Mouse (Mus musculus): ENCODE results near the gene 3110082I17Rik.

Gene 3110082I17Rik

DNA sequence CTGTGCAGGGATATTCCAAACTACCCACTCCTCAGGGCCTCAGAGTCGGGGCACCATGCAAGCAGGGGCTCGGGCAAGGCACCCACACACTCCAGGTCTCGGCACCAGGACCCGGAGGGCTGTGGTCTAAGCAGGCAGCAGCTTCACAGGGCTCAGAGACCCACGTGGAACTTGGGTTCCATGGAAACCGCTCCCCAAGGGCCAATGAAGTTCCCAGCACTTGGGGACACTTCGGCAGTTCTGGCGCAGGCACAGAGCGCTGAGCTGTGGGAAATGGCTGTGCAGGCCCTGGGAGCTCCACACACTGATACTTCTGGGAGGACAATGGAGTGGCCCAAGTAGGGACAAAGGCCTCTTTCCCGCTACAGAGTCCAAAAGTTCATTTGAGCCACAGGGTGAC is 7.3 kb downstream of the 3110082I17Rik start:
- DNase-seq (ENCODE audit: low spot score in 2 of 2): no peak

DNA sequence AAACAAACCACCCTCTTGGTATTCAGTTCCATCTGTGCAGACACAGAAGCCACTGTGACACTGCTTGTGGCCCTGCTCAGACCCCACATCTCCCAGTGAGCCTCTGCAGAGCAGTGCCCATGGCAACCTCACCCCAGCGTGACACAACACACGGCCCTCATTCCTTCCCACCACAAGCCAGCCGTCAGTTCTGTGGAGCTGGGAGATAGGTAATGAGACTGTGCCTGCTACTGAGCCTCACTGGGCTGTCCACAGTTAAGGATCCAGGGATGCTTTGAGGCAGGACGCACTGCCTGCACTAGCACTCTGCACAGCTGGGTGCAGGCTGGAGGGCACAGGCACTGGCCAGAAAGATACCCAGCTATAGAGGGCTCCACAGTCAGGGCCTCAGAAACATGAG is 10.4 kb downstream of the 3110082I17Rik start:
- no peak for DNase-seq (ENCODE audit: low spot score in 2 of 2)

DNA sequence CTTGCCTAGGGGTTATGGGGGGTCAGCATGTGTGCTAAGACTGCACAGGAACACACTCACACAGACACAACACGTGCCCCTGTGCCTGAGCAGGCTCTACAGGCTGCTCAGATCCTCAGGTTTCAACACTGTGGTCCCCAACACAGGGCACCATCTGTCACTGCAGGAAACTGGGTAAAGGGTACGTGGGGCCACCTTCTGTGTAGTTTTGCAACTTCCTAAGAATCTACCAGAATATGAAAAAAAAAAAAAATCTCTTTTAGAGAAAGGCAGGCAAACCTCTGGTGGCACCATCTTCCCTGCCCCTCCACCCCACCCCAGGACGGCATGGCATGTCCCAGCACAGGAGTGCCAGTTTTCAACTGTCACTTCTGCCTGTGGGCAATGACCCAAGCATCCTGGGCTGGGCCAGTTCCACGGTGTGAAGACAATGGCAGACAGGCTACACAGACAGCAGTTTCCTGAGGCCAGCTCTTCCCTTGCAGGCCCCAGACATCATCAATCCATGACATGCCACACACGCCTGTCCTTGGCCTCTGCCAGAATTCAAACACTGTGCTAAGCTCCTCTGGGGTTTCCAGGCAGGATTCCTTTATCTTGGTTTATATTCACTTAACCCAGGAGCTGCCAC is 11.1 kb downstream of the 3110082I17Rik start:
- DNase-seq (ENCODE audit: low spot score in 2 of 2): no peak

DNA sequence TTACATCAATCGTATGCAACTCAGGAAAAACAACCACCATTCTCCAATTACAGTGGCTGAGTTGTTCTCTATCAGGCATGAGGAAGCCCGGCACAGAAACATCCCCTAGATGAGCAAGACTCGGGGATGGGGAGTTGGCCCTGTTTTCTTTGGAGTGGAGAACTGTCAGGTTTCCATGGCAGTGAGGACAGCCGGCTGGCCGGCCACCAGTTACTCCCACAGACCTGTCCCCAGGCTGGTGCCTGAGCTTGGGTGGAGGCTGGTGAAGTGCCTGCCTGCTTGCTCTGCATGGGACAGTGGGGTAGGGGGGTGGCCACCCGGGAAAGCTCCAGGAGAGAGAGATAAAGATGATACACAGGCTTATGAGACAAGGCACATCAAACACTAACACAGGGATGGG is 12.3 kb downstream of the 3110082I17Rik start:
- no peak for DNase-seq (ENCODE audit: low spot score in 2 of 2)

DNA sequence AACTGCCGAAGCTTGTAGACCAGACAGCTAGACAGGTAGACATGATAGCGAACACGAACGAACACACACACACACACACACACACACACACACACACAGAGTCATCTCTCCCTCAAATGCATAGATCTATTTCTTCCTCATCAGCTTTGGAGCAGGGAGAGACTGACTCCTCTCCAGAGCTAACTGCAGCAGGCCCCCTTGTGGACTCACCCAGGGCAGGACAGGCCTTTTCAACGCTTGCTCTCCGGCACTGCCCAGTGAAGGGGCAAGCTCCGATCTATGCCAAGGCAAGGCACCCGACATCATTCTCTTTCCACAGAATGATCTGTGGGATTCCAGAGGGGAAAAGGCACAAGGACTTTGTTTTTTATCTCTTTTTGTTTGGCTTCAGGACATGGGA is 15.1 kb downstream of the 3110082I17Rik start:
- no peak for DNase-seq (ENCODE audit: low spot score in 2 of 2)

DNA sequence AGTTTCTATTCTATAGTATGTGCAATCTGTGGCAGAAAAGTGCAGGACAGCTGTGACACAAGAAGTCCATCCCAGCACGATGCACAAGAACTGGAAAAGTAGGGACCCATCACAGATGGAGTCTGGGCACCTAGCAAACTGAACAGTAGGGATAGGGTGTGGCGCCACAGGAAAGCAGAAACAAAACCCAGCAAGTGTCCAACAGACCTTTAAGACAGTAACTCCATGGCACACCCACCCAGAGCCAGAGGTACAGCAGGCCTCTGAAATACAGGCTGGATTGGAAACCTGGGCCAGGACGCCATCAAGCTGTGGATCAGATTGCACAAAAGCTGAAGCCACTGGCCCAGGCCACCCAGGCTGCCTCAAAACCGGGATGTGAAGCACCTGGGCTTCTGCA is 17.4 kb downstream of the 3110082I17Rik start:
- no peak for DNase-seq (ENCODE audit: low spot score in 2 of 2)

DNA sequence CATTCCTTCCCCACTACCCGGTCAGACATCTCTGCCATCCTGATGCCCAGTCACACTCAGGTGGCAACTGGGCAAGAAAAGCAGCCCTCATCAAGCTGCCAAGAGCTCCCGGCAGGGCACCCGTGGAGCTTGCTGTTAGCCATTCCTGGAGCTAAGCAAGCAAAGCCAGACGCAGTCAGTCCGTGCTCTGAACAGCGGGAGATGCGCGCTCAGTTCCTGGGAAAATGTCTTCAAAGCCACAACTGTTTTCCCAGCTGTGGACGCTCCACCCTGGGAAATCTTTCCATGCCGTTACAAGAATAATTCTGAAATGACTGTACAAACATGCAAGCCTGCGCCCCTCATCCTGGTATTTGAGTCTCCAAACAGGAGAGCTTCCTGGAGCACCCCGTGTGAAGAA is 17.9 kb downstream of the 3110082I17Rik start:
- DNase-seq (ENCODE audit: low spot score in 2 of 2): no peak

DNA sequence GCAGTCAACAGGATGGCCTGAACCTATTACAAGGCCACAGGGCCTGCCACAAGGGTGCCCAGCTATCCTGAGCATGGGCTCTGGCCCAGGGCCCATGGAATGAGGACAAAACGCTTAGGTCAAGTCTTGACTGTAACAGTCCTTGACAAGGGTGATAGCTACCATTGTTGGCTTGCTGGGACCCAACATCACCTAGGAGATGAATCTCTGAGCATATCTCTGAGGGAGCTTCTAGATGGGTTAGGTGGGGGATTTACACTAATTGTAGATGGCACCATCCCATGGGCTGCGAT is 18.7 kb downstream of the 3110082I17Rik start:
- no peak for DNase-seq (ENCODE audit: low spot score in 2 of 2)

DNA sequence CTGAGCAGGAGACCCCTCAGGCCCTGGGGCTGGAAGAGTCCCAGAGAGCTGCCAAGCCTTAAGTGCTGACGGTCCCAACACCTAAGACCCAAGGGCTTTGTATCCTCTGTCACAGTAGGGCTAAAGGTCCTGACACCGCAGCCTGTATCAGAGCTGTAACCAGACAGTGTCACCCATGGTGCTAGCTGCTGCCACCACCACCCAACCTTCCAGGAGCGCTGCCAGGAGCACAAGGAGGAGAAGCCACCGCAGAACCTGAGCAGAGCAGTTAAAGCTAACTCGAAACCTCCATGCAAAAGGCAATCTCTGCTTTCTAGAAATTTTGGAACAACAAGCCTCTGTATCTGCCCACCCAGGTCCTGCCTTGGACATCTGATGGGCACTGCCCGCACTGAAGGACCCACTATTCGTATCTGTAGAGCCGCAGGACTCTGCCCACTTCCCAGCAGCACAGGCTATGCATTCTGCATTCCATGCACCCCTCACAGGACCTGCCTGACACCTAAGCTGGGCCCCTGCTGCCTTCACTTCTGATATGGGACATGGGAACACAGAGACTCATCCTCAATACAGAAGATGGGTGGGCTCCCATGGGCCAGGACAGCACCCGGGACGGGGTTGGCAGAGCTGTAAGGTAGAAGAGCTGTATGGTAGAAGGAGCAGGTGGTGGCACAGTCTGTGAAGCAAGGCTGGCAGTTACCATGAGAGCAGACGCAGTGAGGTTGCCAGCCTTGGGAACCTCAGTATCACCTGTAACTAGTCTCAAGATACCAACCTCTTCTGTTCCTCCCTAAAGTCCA is 19.2 kb downstream of the 3110082I17Rik start:
- DNase-seq (ENCODE audit: low spot score in 2 of 2): no peak

DNA sequence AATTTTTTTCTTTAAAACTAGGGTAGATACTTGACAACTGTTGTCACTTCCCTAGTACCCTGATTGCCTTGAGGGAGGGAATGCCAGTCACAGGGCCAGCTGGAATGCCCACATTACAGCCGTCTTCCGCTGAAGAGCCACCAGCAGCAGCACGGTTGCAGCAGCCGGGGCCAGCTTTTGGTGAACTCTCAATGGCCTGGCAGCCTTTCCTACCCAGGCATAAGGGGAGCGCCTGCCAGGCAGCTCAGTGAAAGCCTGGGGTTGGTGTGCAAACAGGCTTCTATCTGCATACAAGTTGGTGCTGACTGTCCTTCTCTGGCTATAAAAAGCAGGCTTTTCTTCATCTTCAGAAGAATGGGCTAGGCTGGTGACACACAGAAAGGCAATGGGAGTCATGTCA is 19.9 kb downstream of the 3110082I17Rik start:
- no peak for DNase-seq (ENCODE audit: low spot score in 2 of 2)

DNA sequence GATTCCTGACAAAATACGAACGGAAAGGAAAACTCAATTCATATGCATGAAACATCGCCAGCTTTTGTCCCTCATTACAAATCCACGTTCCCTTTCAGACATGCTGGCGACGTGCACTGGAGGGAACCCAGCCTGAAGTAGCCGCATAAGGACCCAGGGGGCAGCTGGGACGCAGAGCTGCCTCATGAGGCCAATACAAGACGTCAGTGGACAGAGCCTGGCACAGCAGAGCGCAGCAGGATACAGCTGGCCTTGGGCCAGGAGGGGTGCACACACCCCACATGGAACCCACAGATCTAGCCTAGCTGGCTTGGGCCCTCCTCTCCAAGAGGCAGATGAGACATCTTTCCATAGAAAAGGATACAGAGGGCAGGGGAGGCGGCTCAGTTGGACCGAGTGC is 21.9 kb downstream of the 3110082I17Rik start:
- no peak for DNase-seq (ENCODE audit: low spot score in 2 of 2)

DNA sequence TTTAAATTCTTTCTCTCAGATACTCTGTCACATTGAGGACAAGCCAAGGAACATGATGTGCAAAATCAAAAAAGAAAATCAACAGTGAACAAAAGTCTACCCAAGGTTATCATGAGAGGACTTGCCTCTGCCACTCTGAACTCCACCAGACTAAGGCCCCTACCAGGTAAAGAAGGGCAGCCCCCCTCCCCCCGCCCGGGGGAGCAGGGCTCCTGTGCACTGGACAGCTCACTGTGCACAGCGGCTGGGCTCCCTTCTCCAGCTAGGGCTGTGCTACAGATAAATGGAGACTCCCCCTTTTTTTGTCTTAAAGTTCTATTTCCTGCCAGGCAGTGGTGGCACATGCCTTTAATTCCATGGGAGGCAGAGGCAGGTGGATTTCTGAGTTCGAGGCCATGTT is 22.6 kb downstream of the 3110082I17Rik start:
- DNase-seq (ENCODE audit: low spot score in 2 of 2): no peak

DNA sequence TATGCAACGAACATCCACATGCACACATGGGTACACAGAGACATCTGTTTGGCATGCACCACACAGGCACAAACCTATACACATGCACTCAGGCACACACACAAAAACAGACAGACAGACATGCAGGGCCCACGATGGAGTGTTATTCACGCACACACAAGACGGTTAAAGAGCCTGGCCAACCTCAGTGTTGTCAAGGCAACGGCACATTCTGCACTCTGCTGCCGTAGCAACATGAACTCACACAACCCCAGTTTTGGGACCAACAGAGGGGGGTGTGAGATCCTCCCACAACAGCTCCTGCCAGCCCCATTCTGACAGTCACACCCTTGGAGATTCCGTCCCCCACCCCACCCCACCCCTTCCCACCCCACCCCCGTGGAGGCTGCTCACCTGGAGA is 25.4 kb downstream of the 3110082I17Rik start:
- no peak for DNase-seq (ENCODE audit: low spot score in 2 of 2)

DNA sequence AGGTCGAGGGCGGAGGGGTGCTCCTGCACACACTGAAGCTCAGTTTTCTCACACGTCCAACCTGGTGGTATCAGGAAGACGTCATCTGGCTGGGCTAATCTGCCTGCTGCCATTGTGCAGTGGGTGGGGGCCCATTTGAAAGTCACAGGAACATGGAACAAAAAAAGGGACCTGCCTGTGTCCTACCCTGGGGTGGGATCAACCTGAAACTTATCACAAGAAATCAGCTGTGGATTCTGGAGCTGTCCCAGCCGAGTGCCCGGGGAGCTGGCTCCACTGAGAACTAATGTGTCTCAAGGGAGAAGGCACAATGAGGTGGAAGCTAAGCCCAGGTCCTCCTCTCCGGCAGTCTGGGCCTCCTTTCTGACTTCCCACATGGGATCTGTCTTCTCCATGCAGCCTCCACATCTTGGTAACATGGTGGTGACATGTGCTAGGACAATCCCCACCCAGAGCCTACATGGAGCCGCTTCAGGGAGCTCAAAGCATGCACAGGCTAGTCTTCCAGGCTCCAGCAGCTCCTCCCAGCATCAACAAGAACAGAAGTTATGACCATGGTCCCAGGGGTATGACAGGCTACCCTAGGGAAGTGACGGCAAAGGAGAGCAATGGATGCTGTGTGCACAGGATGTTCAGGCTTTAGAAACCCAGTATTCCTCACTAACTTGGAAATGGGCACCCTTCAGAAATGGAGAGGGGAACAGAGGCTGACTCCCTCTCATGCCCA is 26.3 kb downstream of the 3110082I17Rik start:
- DNase-seq (ENCODE audit: low spot score in 2 of 2): no peak

DNA sequence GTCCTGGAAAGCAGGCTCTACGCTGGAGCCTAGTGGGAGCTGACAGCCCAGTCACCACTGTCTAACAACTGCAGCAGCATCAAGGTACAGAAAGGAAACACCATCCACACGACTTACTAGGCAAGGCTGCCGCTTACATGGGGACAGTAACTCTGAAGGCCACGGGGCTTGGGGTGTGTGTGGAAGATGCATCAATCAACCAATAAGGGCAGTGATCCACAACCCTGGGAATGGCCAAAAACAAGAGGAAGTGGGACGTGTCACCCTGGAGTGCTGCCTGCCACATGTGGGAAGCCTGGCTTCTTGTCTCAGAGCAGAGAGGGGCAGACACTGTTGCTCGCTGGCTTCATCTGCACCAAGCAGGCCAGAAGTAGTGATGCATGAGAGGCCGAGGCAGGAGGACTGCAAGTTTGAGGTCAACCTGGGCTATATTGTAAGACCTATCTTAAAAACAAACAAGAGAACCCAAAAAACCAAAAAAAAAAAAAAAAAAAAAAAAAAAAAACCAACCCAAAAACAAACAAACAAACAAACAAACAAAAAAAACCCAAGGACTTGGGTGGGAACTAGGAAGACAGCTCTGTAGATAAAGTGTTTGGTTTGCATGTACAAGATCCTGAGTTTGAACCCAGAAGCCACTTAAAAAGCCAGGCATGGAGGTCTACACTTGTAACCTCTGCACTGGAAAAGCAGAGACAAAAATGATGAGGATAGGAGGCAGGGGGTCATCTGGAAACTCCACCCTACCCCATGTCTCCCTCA is 27.4 kb downstream of the 3110082I17Rik start:
- peak in 1 of 2 experiments; percentile 15 for DNase-seq (ENCODE audit: low spot score in 2 of 2)

DNA sequence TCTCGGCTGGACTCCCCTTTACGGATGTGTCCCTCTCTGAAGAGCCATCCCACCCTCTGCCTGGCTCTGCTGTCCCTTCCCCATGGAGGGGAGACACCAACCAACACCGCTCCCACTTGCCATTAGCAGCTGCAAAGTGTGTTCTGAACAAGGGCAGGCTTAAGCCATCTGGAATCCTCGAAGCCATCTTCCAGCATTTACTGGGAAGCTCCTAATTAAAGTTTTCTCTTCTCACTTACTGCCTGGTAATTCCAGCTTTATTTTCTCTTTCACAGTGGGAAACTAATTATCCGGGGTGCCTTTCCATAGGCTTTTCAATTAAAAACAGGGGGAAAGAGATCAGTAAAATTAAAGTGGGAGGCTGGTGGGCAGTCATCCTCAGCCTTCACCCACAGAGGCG is 28.0 kb downstream of the 3110082I17Rik start:
- DNase-seq (ENCODE audit: low spot score in 2 of 2): no peak

DNA sequence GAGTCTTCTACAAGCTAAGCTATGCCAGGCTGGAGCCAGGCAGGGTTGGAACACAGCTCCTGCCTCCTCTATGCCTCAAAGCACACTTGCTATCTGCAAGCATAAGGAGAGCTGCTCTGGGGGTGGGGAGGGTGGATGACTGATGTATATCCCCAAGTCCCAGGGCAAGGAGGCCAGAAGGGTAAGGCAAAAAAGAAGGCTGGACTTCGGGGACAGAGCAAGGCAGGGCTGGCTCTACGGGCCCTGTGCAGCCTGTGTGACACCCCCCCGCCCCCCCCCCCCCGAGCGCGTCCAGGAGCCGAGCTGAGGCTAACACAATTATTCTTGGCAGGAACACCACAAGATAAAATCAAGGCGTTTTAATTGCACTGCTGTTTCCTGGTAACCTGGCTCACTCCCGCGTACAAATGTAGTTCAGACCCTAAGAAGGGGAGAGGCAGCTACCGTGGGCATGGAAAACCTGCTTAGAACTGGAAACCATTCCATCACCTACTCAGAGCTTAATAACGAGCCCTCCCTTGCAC is 30.4 kb downstream of the 3110082I17Rik start:
- no peak for DNase-seq (ENCODE audit: low spot score in 2 of 2)

DNA sequence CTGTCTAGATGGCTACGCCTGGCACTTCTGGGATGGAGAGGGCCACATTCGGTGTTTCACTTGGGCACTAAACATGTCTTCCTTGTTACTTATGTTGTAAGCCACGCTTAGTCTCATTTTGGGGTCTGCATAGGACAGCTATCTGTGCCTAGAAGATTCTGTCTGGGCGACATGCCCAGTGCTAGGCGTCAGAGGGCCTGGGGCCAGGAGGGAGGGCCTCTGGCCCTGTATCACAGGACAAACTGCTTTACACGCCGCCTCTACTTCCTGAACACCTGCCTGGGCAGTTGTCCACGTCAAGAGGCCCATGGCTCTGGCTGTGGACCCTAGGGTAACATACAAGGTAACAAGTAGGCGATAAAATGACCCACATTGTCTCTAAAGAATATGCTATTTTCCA is 32.3 kb downstream of the 3110082I17Rik start:
- no peak for DNase-seq (ENCODE audit: low spot score in 2 of 2)

DNA sequence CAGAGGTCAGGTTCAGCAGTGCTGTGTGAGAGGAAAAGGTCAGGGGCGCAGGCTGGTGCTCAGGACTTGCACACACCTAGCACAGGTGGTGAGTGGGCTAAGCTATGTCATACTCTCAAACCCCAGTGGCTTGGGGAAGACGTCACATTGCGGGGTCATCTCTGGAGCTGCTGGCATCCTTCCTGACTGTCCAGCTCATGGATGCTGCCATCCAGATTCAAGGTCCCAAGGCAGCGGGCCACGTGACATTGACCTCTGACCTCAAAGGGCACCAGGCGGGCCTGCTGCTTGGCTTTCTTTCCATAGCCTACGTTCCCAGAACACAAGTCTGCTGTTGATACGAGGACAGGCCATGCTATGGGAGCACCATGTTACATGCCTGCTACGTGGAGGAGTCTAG is 33.3 kb downstream of the 3110082I17Rik start:
- no peak for DNase-seq (ENCODE audit: low spot score in 2 of 2)

DNA sequence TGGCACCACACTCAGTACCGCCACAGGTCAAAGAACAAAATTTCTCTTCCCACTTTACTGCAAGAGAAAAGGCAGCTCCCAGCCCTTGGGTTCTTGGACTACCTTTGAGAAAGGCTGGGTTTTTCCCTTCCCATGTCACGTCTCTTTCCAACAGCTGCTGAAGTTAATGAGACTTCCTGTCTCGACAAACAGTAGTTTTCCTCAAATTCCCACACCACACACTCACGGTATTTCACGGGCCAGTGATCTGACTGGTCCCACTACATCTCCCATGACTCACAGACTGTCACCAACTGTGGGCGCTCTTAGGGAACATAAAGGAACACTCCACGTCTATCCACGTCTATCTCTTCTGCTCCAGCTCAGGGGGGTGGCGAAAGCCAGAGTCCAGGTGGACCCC is 35.1 kb downstream of the 3110082I17Rik start:
- no peak for DNase-seq (ENCODE audit: low spot score in 2 of 2)

DNA sequence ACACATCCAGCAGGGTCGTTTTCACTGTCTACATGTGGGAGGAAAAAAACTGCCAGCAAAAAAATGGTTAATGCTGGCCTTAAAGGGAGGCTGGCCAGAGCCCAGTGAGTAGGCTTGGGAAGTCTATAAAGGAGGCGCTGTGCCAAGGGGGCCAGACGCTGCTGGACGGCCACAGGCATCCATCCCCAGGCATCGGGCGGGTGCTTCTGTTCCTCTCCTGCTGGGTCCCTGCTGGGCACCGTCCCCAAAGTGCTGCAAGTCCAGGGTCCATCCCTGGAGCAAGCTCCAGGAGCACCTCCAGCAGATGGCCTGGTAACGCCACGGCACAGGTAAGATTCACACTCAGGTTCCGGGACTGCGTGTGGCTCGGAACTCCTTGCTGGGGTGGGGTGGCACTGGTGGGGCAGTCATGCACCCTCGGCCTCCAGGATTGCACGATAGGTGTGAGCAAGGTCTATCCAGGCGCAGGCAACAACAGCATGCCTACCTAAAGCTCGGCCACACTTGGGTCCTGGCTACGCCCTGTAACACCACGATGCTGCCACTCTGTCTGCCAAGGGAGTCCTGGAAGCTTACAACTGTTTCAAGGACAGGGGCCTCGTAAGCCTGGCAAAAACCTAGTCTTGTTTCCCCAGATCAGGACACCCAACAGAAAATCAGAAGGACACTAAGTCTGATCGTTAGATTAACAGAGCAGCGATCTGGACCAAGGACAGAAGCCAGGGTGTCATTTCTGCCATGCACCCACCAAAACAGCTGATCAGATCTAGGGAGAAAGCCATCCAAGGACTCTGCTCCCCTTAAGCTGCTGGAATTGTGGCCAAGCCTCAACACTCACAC is 37.1 kb downstream of the 3110082I17Rik start, which contains the start of gene Gper1:
Gene Gper1 (plus strand): TSS at position 126 of the 840 bp plus-strand sequence.
- DNase-seq (ENCODE audit: low spot score in 2 of 2): peak; percentile 50 to 73

Data from urinary bladder, postnatal 4 days (tissue).